Mouse (Mus musculus) testis, adult 2 months (tissue): ENCODE results near the gene Baz1b. TPM values are rescaled to one million over a fixed set of nuclear protein-coding genes. Genes with fewer than 3 reads are reported as not detected.

ENCODE experiments used
- H3K27ac ChIP-seq: fragments of 200-500 bp; 2 replicates; pipeline ENCODE4 v1.5.1; 2012; ENCODE audit warnings: low read depth, low read length; ENCODE audit not compliant: control insufficient read depth, insufficient read depth
- H3K27me3 ChIP-seq: fragments of 200-500 bp; 2 replicates; pipeline ENCODE4 v1.6.1; 2012; ENCODE audit warnings: mild to moderate bottlenecking, low read length, moderate library complexity; ENCODE audit not compliant: control insufficient read depth, insufficient read depth
- H3K36me3 ChIP-seq: fragments of 200-500 bp; 2 replicates; pipeline ENCODE4 v1.6.1; 2012; ENCODE audit warnings: mild to moderate bottlenecking, low read length; ENCODE audit not compliant: control insufficient read depth, insufficient read depth
- H3K4me1 ChIP-seq: fragments of 200-500 bp; 2 replicates; pipeline ENCODE4 v1.6.1; 2012; ENCODE audit warnings: low read length; ENCODE audit not compliant: control insufficient read depth, insufficient read depth
- H3K4me3 ChIP-seq: fragments of 200-500 bp; 2 replicates; pipeline ENCODE4 v1.5.1; 2012; ENCODE audit warnings: low read depth, mild to moderate bottlenecking, low read length, moderate library complexity, mixed read lengths; ENCODE audit not compliant: control insufficient read depth
- CTCF ChIP-seq: fragments of 200-500 bp; IDR thresholded peaks from 2 replicates; pipeline ENCODE4 v1.5.1; 2012; ENCODE audit warnings: low read depth, mild to moderate bottlenecking, inconsistent platforms, low read length, moderate library complexity; ENCODE audit not compliant: control insufficient read depth, insufficient read depth, insufficient replicate concordance
- POLR2A ChIP-seq: fragments of 200-500 bp; IDR thresholded peaks from 2 replicates; pipeline ENCODE4 v1.6.1; 2012; ENCODE audit warnings: low read depth, mild to moderate bottlenecking, inconsistent platforms, low read length, moderate library complexity; ENCODE audit not compliant: control insufficient read depth
- polyA plus RNA-seq: library from polyadenylated mRNA; depleted of rRNA; stranded (reverse); fragments of >200 nt; gene quantifications from 2 replicates; pipeline ENCODE4 v1.2.3, GENCODE M21; 2012; rRNA removed

Baz1b gene
- polyA plus RNA-seq, 1 experiment = 7.7 TPM

- Histone ChIP-seq H3K4me1 (no peaks in the 10 kb centered on the region), H3K4me3 (no peak overlapping the region), H3K27me3 (no peaks in the 10 kb centered on the region), H3K36me3 (no peaks in the 10 kb centered on the region), H3K27ac (no peak overlapping the region)
- TF ChIP-seq CTCF = no peak
- TF ChIP-seq POLR2A = no peak
Measured at GRCm38 (mm10) chr5:135292001-135292400, 104.9 kb downstream of the Baz1b start.

Other genes starting within 250 kb of the Baz1b start
- gene Cldn4, start 240.3 kb upstream of the Baz1b start, polyA plus RNA-seq = 0.21 and 4.0 TPM in 2 replicates
- 8.7 and 19.7 TPM in 2 replicates for gene Cldn3, start 201.1 kb upstream of the Baz1b start, polyA plus RNA-seq
- 102 and 108 TPM in 2 replicates for gene Abhd11, start 178.1 kb upstream of the Baz1b start, polyA plus RNA-seq
- gene Stx1a, start 163.8 kb upstream of the Baz1b start, polyA plus RNA-seq = 6.8 and 7.6 TPM in 2 replicates
- 23.4 TPM in 2 replicates for gene Dnajc30, start 123.1 kb upstream of the Baz1b start, polyA plus RNA-seq
- 42.9 and 43.5 TPM in 2 replicates for gene Bud23, start 122.3 kb upstream of the Baz1b start, polyA plus RNA-seq
- 0.33 and 0.71 TPM in 2 replicates for gene Vps37d, start 109.0 kb upstream of the Baz1b start, polyA plus RNA-seq
- 16.7 and 19.6 TPM in 2 replicates for gene Mlxipl, start 97.4 kb upstream of the Baz1b start, polyA plus RNA-seq
- 63.4 and 65.5 TPM in 2 replicates for gene Tbl2, start 37.6 kb upstream of the Baz1b start, polyA plus RNA-seq
- gene Bcl7b, start 19.0 kb upstream of the Baz1b start, polyA plus RNA-seq = 33.8 and 36.7 TPM in 2 replicates
- 3.1 and 3.2 TPM in 2 replicates for gene Fzd9, start 64.0 kb downstream of the Baz1b start, polyA plus RNA-seq
- 71.8 and 87.2 TPM in 2 replicates for gene Fkbp6, start 162.8 kb downstream of the Baz1b start, polyA plus RNA-seq
- gene Trim50, start 166.0 kb downstream of the Baz1b start, polyA plus RNA-seq = 0.78 and 0.99 TPM in 2 replicates
- 16.0 and 16.5 TPM in 2 replicates for gene Nsun5, start 182.7 kb downstream of the Baz1b start, polyA plus RNA-seq
- gene Pom121, start 207.3 kb downstream of the Baz1b start, polyA plus RNA-seq = 97.5 and 107 TPM in 2 replicates